Mouse (Mus musculus) limb, embryonic 10.5 days (tissue): Measurements from ENCODE around the gene Fkbp11. TPM values are rescaled to one million over a fixed set of nuclear protein-coding genes. Genes with fewer than 3 reads are reported as not detected.
"Not testable (repeated sequence)": the region's sequence is repeated elsewhere in the genome, so short reads cannot be mapped to it uniquely, and the experiment has no call there.

Experiments
- DNase-seq: peaks from one replicate; pipeline ENCODE4 v3.0.0-alpha.2; 2017; ENCODE audit warnings: low spot score
- H3K27ac ChIP-seq: fragments of 300-500 bp; sonication (generic); 2 replicates; pipeline ENCODE4 v1.5.1; 2016; ENCODE audit warnings: mild to moderate bottlenecking
- H3K27me3 ChIP-seq: fragments of 300-500 bp; sonication (generic); 2 replicates; pipeline ENCODE4 v1.6.1; 2016; ENCODE audit warnings: low read depth, mild to moderate bottlenecking; ENCODE audit not compliant: poor library complexity, severe bottlenecking
- H3K36me3 ChIP-seq: fragments of 300-500 bp; sonication (generic); 2 replicates; pipeline ENCODE4 v1.6.1; 2016; ENCODE audit warnings: mild to moderate bottlenecking, moderate library complexity
- H3K4me1 ChIP-seq: fragments of 300-500 bp; sonication (generic); 2 replicates; pipeline ENCODE4 v1.6.1; 2016
- H3K4me3 ChIP-seq: fragments of 300-500 bp; sonication (generic); 2 replicates; pipeline ENCODE4 v1.5.1; 2016; ENCODE audit warnings: mild to moderate bottlenecking, moderate library complexity
- H3K9me3 ChIP-seq: fragments of 300-500 bp; sonication (generic); replicated peaks from 2 replicates; pipeline ENCODE4 v1.6.1; 2016; ENCODE audit warnings: mild to moderate bottlenecking
- WGBS: fragments of 180-500 bp; shearing (Covaris S2); methylation state at CpG from one replicate; pipeline ENCODE4 v1.1.7; 2016; 5-methylcytosine and 5-hydroxymethylcytosine counted together
- polyA plus RNA-seq: library from polyadenylated mRNA; unstranded; fragments of >200 nt; fragmentation: Nextera tagmentation; extraction: Ambion mirVana; gene quantifications from 2 replicates; pipeline ENCODE4 v1.2.1, GENCODE M21; 2016

Gene Fkbp11
- polyA plus RNA-seq, 1 experiment from 2014 or later = 26.8 TPM

- under 1% methylated on average over 24 of the region's 24 CpGs for WGBS
- peak; percentile 84 for DNase-seq
- Histone ChIP-seq H3K4me3 (peak overlapping the region; percentile 95), H3K27me3 (peaks cover 26% of the 10 kb centered on the region), H3K4me1 (peaks cover 31% of the 10 kb centered on the region), H3K27ac (peak overlapping the region; percentile 96), H3K9me3 (no peaks in the 10 kb centered on the region), H3K36me3 (peaks cover 41% of the 10 kb centered on the region)
Measured at GRCm38 (mm10) chr15:98762201-98762621, 34.2 kb upstream of the Fkbp11 start.

- no peaks in the 10 kb centered on the region for H3K9me3 ChIP-seq
- H3K36me3 ChIP-seq = peaks cover 67% of the 10 kb centered on the region
- no peak for DNase-seq
- no peak overlapping the region for H3K27ac ChIP-seq
- no peaks in the 10 kb centered on the region for H3K27me3 ChIP-seq
- no peaks in the 10 kb centered on the region for H3K4me1 ChIP-seq
- 85% methylated on average over 2 of the region's 2 CpGs for WGBS
- H3K4me3 ChIP-seq = no peak overlapping the region
Measured at GRCm38 (mm10) chr15:98754125-98754524, 26.1 kb upstream of the Fkbp11 start.

GRCm38 (mm10) chr15:98753021-98753423 is 25.0 kb upstream of the Fkbp11 start:
- Histone ChIP-seq H3K36me3 (peaks cover 57% of the 10 kb centered on the region), H3K4me1 (no peaks in the 10 kb centered on the region), H3K4me3 (no peak overlapping the region), H3K9me3 (no peaks in the 10 kb centered on the region), H3K27me3 (no peaks in the 10 kb centered on the region), H3K27ac (no peak overlapping the region)
- WGBS = 80% methylated on average over 8 of the region's 8 CpGs
- no peak for DNase-seq

GRCm38 (mm10) chr15:98749093-98749492 is 21.1 kb upstream of the Fkbp11 start:
- H3K4me3 ChIP-seq = no peak overlapping the region
- no peaks in the 10 kb centered on the region for H3K4me1 ChIP-seq
- no peak overlapping the region for H3K27ac ChIP-seq
- H3K36me3 ChIP-seq = peaks cover 50% of the 10 kb centered on the region
- no peak for DNase-seq
- H3K9me3 ChIP-seq = no peaks in the 10 kb centered on the region
- WGBS = 97% methylated on average over 2 of the region's 2 CpGs
- no peaks in the 10 kb centered on the region for H3K27me3 ChIP-seq

- Histone ChIP-seq H3K27ac (no peak overlapping the region), H3K9me3 (no peaks in the 10 kb centered on the region), H3K27me3 (no peaks in the 10 kb centered on the region), H3K36me3 (peaks cover 60% of the 10 kb centered on the region), H3K4me3 (no peak overlapping the region), H3K4me1 (no peaks in the 10 kb centered on the region)
- WGBS = 90% methylated on average over 6 of the region's 6 CpGs
- no peak for DNase-seq
Measured at GRCm38 (mm10) chr15:98747296-98747695, 19.3 kb upstream of the Fkbp11 start.

- Histone ChIP-seq H3K27me3 (no peaks in the 10 kb centered on the region), H3K27ac (no peak overlapping the region), H3K4me1 (no peaks in the 10 kb centered on the region), H3K9me3 (no peaks in the 10 kb centered on the region), H3K36me3 (peaks cover 68% of the 10 kb centered on the region), H3K4me3 (no peak overlapping the region)
- 93% methylated on average over 10 of the region's 10 CpGs for WGBS
- DNase-seq = no peak
Measured at GRCm38 (mm10) chr15:98746344-98746965, 18.5 kb upstream of the Fkbp11 start.

GRCm38 (mm10) chr15:98743863-98744262 is 15.9 kb upstream of the Fkbp11 start:
- 87% methylated on average over 3 of the region's 3 CpGs for WGBS
- H3K27me3 ChIP-seq, H3K27ac ChIP-seq, H3K4me3 ChIP-seq, DNase-seq, H3K4me1 ChIP-seq, H3K9me3 ChIP-seq: not testable (repeated sequence)
- peaks cover 75% of the 10 kb centered on the region for H3K36me3 ChIP-seq

- no peak overlapping the region for H3K27ac ChIP-seq
- DNase-seq = no peak
- no peaks in the 10 kb centered on the region for H3K9me3 ChIP-seq
- no peak overlapping the region for H3K4me3 ChIP-seq
- H3K27me3 ChIP-seq = no peaks in the 10 kb centered on the region
- 88% methylated on average over 8 of the region's 8 CpGs for WGBS
- peaks cover 85% of the 10 kb centered on the region for H3K36me3 ChIP-seq
- no peaks in the 10 kb centered on the region for H3K4me1 ChIP-seq
Measured at GRCm38 (mm10) chr15:98742766-98743428, 14.9 kb upstream of the Fkbp11 start.

GRCm38 (mm10) chr15:98740219-98740618 is 12.2 kb upstream of the Fkbp11 start:
- 90% methylated on average over 8 of the region's 8 CpGs for WGBS
- Histone ChIP-seq H3K36me3 (peaks cover 94% of the 10 kb centered on the region), H3K9me3 (no peaks in the 10 kb centered on the region), H3K4me1 (no peaks in the 10 kb centered on the region), H3K27ac (no peak overlapping the region), H3K27me3 (no peaks in the 10 kb centered on the region), H3K4me3 (no peak overlapping the region)
- DNase-seq = no peak

GRCm38 (mm10) chr15:98738796-98739195 is 10.8 kb upstream of the Fkbp11 start:
- no peak overlapping the region for H3K4me3 ChIP-seq
- no peaks in the 10 kb centered on the region for H3K9me3 ChIP-seq
- DNase-seq = no peak
- no peaks in the 10 kb centered on the region for H3K27me3 ChIP-seq
- no peak overlapping the region for H3K27ac ChIP-seq
- WGBS = 73% methylated on average over 4 of the region's 4 CpGs
- H3K36me3 ChIP-seq = peaks cover 89% of the 10 kb centered on the region
- no peaks in the 10 kb centered on the region for H3K4me1 ChIP-seq

- Histone ChIP-seq H3K36me3 (peaks cover 81% of the 10 kb centered on the region), H3K4me1 (no peaks in the 10 kb centered on the region), H3K9me3 (no peaks in the 10 kb centered on the region), H3K4me3 (no peak overlapping the region), H3K27ac (no peak overlapping the region), H3K27me3 (no peaks in the 10 kb centered on the region)
- DNase-seq = no peak
Measured at GRCm38 (mm10) chr15:98737881-98738280, 9.9 kb upstream of the Fkbp11 start.

- peaks cover 67% of the 10 kb centered on the region for H3K36me3 ChIP-seq
- H3K9me3 ChIP-seq = no peaks in the 10 kb centered on the region
- H3K27me3 ChIP-seq = no peaks in the 10 kb centered on the region
- no peak overlapping the region for H3K4me3 ChIP-seq
- no peak for DNase-seq
- H3K27ac ChIP-seq = no peak overlapping the region
- H3K4me1 ChIP-seq = 0 out of 2 replicates have a peak, but pooled peaks cover 5% of the 10 kb centered on the region
- 92% methylated on average over 10 of the region's 10 CpGs for WGBS
Measured at GRCm38 (mm10) chr15:98736521-98736920, 8.5 kb upstream of the Fkbp11 start.

GRCm38 (mm10) chr15:98733976-98734566 is 6.1 kb upstream of the Fkbp11 start:
- Histone ChIP-seq H3K4me3 (no peak overlapping the region), H3K36me3 (peaks cover 42% of the 10 kb centered on the region), H3K27me3 (no peaks in the 10 kb centered on the region), H3K4me1 (peaks cover 12% of the 10 kb centered on the region; the same call in 1 of the 2 replicates), H3K9me3 (no peaks in the 10 kb centered on the region), H3K27ac (no peak overlapping the region)
- no peak for DNase-seq
- 82% methylated on average over 5 of the region's 5 CpGs for WGBS
